Mouse (Mus musculus) adrenal gland, postnatal 4 days (tissue): Measurements from ENCODE around the gene Slc37a4. TPM values are rescaled to one million over a fixed set of nuclear protein-coding genes. Genes with fewer than 3 reads are reported as not detected.
"Not testable (repeated sequence)": the region's sequence is repeated elsewhere in the genome, so short reads cannot be mapped to it uniquely, and the experiment has no call there.

ENCODE experiments used
- DNase-seq, 2 experiments: peaks; one replicate each; pipeline ENCODE4 v3.0.0; 2021 to 2022; ENCODE audit warnings: low spot score in 2 of 2, mixed read lengths in 2 of 2
- microRNA-seq: library from miRNA; unstranded; fragments of <30 nt; microRNA quantifications from one replicate; pipeline ENCODE4 v1.2.0, GENCODE M21; 2021
- total RNA-seq, 2 experiments: library from RNA; stranded (reverse); gene quantifications; 2 replicates each; pipeline ENCODE4 v1.2.3; 2021

The Slc37a4 gene
- total RNA-seq, 2 experiments from 2014 or later: 36.0 to 37.4 TPM

GRCm38 (mm10) chr9:44423576-44423975, 26.9 kb downstream of the Slc37a4 start:
- DNase-seq: no peak

DNA sequence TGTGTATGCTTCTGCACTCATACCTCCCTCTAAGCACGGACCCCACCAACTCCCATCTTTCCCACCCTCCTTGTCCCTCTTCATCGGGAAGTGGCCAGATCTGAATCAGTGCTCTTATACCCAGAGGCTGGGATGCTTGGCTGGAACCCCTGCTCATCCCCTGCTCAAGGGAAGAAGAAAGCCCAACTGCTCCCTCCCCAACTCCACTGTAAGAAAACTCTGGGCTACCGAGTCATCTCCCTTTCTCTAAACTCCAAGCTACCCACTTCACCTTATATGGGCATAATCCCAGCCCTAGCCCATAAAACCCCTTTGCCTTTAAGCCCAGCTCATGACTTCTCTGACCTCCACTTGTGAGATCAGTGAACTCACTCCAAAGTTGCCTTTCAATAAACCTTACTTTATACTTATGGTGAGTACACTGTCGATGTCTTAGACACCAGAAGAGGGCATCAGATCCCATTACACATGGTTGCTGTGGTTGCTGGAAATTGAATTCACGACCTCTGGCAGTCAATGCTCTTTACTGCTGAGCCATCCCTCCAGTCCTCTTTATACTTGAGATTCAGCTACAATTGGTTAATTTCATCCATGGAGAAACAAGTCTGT, 36.0 kb downstream of the Slc37a4 start:
- no peak for DNase-seq

GRCm38 (mm10) chr9:44435747-44436146, 39.1 kb downstream of the Slc37a4 start:
- no peak for DNase-seq

- DNase-seq: no peak
Measured at GRCm38 (mm10) chr9:44440961-44441360, 44.3 kb downstream of the Slc37a4 start, which contains the start of gene Foxr1. Gene Foxr1, minus strand, starts transcription at chr9:44441136.

DNA sequence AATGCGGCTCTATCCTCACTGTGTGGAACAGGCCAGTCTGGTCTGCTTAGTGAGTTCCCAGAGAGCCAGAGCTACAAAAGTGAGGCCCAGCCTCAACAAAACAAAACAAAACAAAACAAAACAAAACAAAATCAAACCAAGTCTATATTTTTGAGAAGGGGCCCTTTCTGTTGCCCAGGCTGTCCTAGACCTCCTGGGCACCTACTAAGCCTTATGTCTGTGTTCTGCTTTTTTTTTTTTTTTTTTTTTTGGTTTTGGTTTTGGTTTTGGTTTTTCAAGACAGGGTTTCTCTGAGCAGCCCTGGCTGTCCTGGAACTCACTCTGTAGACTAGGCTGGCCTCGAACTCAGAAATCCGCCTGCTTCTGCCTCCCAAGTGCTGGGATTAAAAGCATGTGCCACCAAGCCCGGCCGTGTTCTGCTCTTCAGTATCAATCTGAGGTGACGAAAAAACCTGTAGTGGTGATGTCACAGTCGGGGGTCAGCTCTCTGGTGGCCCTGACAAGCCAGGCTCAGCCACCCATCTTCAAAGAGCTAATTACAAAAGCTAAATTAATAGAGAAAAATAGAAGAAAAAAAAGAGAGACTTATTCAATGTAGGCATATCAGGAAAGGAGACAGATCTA, 47.9 kb downstream of the Slc37a4 start:
- not testable (repeated sequence) for DNase-seq

DNA sequence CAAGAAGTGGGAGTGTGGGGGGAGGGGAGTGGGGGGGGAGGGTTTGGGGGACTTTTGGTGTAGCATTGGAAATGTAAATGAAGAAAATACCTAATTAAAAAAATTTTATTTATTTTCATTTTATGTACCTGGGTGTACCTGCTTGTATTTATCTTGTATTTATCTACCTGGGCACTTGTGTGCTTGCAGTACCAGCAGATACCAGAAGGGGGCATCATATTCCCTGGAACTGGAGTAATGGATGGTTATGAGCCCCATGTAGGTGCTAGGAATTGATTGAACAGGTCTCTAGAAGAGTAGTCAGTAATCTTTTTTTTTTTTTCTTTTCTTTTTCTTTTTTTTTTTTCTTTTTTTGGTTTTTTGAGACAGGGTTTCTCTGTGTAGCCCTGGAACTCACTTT, 53.7 kb downstream of the Slc37a4 start:
- DNase-seq: no peak

Small RNAs within 50 kb of the gene (microRNA-seq; reads per million reads assigned to microRNA genes)
- not detected for gene Mir7085

Other genes with a start within 250 kb of the Slc37a4 start
- gene Cbl, start 162.8 kb upstream of the Slc37a4 start, total RNA-seq: 10 to 100 TPM; 34.9 to 41.3 TPM
- 1 to 10 TPM; 3.4 to 4.6 TPM for gene Ccdc153, start 156.2 kb upstream of the Slc37a4 start, total RNA-seq
- gene Pdzd3, start 145.4 kb upstream of the Slc37a4 start, total RNA-seq: 1 to 10 TPM in 1 of 2 experiments, under 1 TPM in 1; 0.82 to 2.9 TPM
- gene Nlrx1, start 128.3 kb upstream of the Slc37a4 start, total RNA-seq: 10 to 100 TPM; 31.8 to 35.5 TPM
- gene Abcg4, start 108.2 kb upstream of the Slc37a4 start, total RNA-seq: 10 to 100 TPM; 38.1 to 57.0 TPM
- gene Hinfp, start 91.2 kb upstream of the Slc37a4 start, total RNA-seq: 10 to 100 TPM; 33.4 to 34.5 TPM
- gene C2cd2l, start 76.6 kb upstream of the Slc37a4 start, total RNA-seq: 10 to 100 TPM; 28.9 to 31.8 TPM
- 10 to 100 TPM; 32.3 to 36.2 TPM for gene Dpagt1, start 70.8 kb upstream of the Slc37a4 start, total RNA-seq
- 100 to 1,000 TPM; 146 to 165 TPM for gene H2afx, start 62.2 kb upstream of the Slc37a4 start, total RNA-seq
- 100 to 1,000 TPM; 118 to 136 TPM for gene Hmbs, start 52.6 kb upstream of the Slc37a4 start, total RNA-seq
- 10 to 100 TPM; 65.2 to 73.1 TPM for gene Vps11, start 35.2 kb upstream of the Slc37a4 start, total RNA-seq
- gene Hyou1, start 17.4 kb upstream of the Slc37a4 start, total RNA-seq: 100 to 1,000 TPM; 125 to 126 TPM
- 1,000 to 10,000 TPM; 1,559 to 1,677 TPM for gene Rps25, start 10.3 kb downstream of the Slc37a4 start, total RNA-seq
- gene Trappc4, start 10.7 kb downstream of the Slc37a4 start, total RNA-seq: 10 to 100 TPM; 70.5 to 75.0 TPM
- 10 to 100 TPM; 31.9 to 35.4 TPM for gene Ccdc84, start 21.7 kb downstream of the Slc37a4 start, total RNA-seq
- not detected for gene Foxr1, start 44.3 kb downstream of the Slc37a4 start, total RNA-seq
- not detected for gene Upk2, start 58.1 kb downstream of the Slc37a4 start, total RNA-seq
- 10 to 100 TPM; 86.4 to 97.9 TPM for gene Bcl9l, start 86.0 kb downstream of the Slc37a4 start, total RNA-seq
- gene Cxcr5, start 165.0 kb downstream of the Slc37a4 start, total RNA-seq: under 1 TPM in 1 of 2 experiments, not detected in 1; 0.23 TPM
- 100 to 1,000 TPM; 146 to 157 TPM for gene Ddx6, start 208.0 kb downstream of the Slc37a4 start, total RNA-seq